Mouse (Mus musculus): ENCODE data around the gene Nsun2. TPM values are rescaled to one million over a fixed set of nuclear protein-coding genes. Genes with fewer than 3 reads are reported as not detected.
A peak's percentile ranks its signal among the peaks of the same experiment; 100 is the strongest.

Gene Nsun2
- total RNA-seq (2021): 84.4 and 102 TPM in 2 replicates
- long read RNA-seq, full-length matches to known transcripts: 170 of 210 reads
- long read RNA-seq, partial matches to known transcripts: 26 of 210 reads
- long read RNA-seq, other reads (novel, unspliced or antisense): 14 of 210 reads

- DNase-seq: peak; percentile 66
Measured at GRCm38 (mm10) chr13:69533405-69534333, at the start of gene Nsun2. TSS of gene Nsun2 (plus strand) at chr13:69533746.

- DNase-seq: no peak
Measured at GRCm38 (mm10) chr13:69485326-69485725, 48.2 kb upstream of the Nsun2 start.

- no peak for DNase-seq
Measured at GRCm38 (mm10) chr13:69485833-69486232, 47.7 kb upstream of the Nsun2 start.

GRCm38 (mm10) chr13:69487108-69487507, 46.4 kb upstream of the Nsun2 start:
- no peak for DNase-seq

GRCm38 (mm10) chr13:69487611-69488275, 45.8 kb upstream of the Nsun2 start:
- DNase-seq: peak; percentile 22

- no peak for DNase-seq
Measured at GRCm38 (mm10) chr13:69488565-69489255, 44.8 kb upstream of the Nsun2 start.

- no peak for DNase-seq
Measured at GRCm38 (mm10) chr13:69489777-69490176, 43.8 kb upstream of the Nsun2 start.

GRCm38 (mm10) chr13:69492876-69493463, 40.6 kb upstream of the Nsun2 start:
- DNase-seq: peak; percentile 24

- no peak for DNase-seq
Measured at GRCm38 (mm10) chr13:69498276-69498675, 35.3 kb upstream of the Nsun2 start.

- no peak for DNase-seq
Measured at GRCm38 (mm10) chr13:69502157-69502750, 31.3 kb upstream of the Nsun2 start.

- DNase-seq: no peak
Measured at GRCm38 (mm10) chr13:69502863-69503262, 30.7 kb upstream of the Nsun2 start.

- DNase-seq: no peak
Measured at GRCm38 (mm10) chr13:69506341-69507086, 27.0 kb upstream of the Nsun2 start.

GRCm38 (mm10) chr13:69507666-69508065, 25.9 kb upstream of the Nsun2 start:
- DNase-seq: no peak

GRCm38 (mm10) chr13:69509391-69510244, 23.9 kb upstream of the Nsun2 start:
- DNase-seq: no peak

- no peak for DNase-seq
Measured at GRCm38 (mm10) chr13:69515091-69515490, 18.5 kb upstream of the Nsun2 start.

- no peak for DNase-seq
Measured at GRCm38 (mm10) chr13:69517445-69517844, 16.1 kb upstream of the Nsun2 start.

- no peak for DNase-seq
Measured at GRCm38 (mm10) chr13:69519137-69519536, 14.4 kb upstream of the Nsun2 start.

- DNase-seq: no peak
Measured at GRCm38 (mm10) chr13:69522161-69522791, 11.3 kb upstream of the Nsun2 start.

- no peak for DNase-seq
Measured at GRCm38 (mm10) chr13:69523444-69524157, 9.9 kb upstream of the Nsun2 start.
